Mouse (Mus musculus) neural tube, embryonic 11.5 days (tissue): ENCODE measurements around the gene Lin7b. TPM values are rescaled to one million over a fixed set of nuclear protein-coding genes. Genes with fewer than 3 reads are reported as not detected.

ENCODE experiments used
- ATAC-seq: fragments of 200-750 bp; cut with Nextera tagmentation; 2 replicates; pipeline ENCODE4 v1.8.0; 2017; ENCODE audit warnings: moderate number of reproducible peaks, mild to moderate bottlenecking, moderate TSS enrichment, moderate library complexity; ENCODE audit not compliant: insufficient read depth, low FRiP score, low TSS enrichment
- DNase-seq: peaks from one replicate; pipeline ENCODE4 v3.0.0-alpha.2; 2015; ENCODE audit warnings: low spot score
- H3K27ac ChIP-seq: fragments of 300-500 bp; sonication (generic); 2 replicates; pipeline ENCODE4 v1.5.1; 2014; ENCODE audit warnings: low read depth, mild to moderate bottlenecking, low read length
- H3K27me3 ChIP-seq: fragments of 300-500 bp; sonication (generic); 2 replicates; pipeline ENCODE4 v1.6.1; 2014; ENCODE audit warnings: mild to moderate bottlenecking, low read length, mixed read lengths; ENCODE audit not compliant: control insufficient read depth, insufficient read depth
- H3K36me3 ChIP-seq: fragments of 300-500 bp; sonication (generic); 2 replicates; pipeline ENCODE4 v1.6.1; 2014; ENCODE audit warnings: mild to moderate bottlenecking, low read length, moderate library complexity, mixed read lengths; ENCODE audit not compliant: control insufficient read depth, insufficient read depth
- H3K4me1 ChIP-seq: fragments of 300-500 bp; sonication (generic); 2 replicates; pipeline ENCODE4 v1.6.1; 2014; ENCODE audit warnings: low read length, mixed read lengths; ENCODE audit not compliant: control insufficient read depth, insufficient read depth
- H3K4me2 ChIP-seq: fragments of 300-500 bp; sonication (generic); 2 replicates; pipeline ENCODE4 v1.6.1; 2014; ENCODE audit warnings: low read depth, mild to moderate bottlenecking, moderate library complexity
- H3K4me3 ChIP-seq: fragments of 300-500 bp; sonication (generic); 2 replicates; pipeline ENCODE4 v1.5.1; 2014; ENCODE audit warnings: low read depth, low read length
- H3K9ac ChIP-seq: fragments of 300-500 bp; sonication (generic); 2 replicates; pipeline ENCODE4 v1.6.1; 2014; ENCODE audit warnings: mild to moderate bottlenecking, low read length
- H3K9me3 ChIP-seq: fragments of 300-500 bp; sonication (generic); 2 replicates; pipeline ENCODE4 v1.6.1; 2016; ENCODE audit warnings: low read length; ENCODE audit not compliant: control insufficient read depth
- WGBS: fragments of 180-500 bp; shearing (Covaris S2); extraction: QIAGEN DNeasy Blood & Tissue Kit; methylation state at CpG from one replicate; pipeline ENCODE4 v1.1.7; 2014; 5-methylcytosine and 5-hydroxymethylcytosine counted together
- polyA plus RNA-seq: library from polyadenylated mRNA; unstranded; fragments of >200 nt; fragmentation: Nextera tagmentation; extraction: Ambion mirVana; gene quantifications from 2 replicates; pipeline ENCODE4 v1.2.1, GENCODE M21; 2014

Gene Lin7b
- polyA plus RNA-seq, 1 experiment from 2014 or later = 3.4 TPM

DNA sequence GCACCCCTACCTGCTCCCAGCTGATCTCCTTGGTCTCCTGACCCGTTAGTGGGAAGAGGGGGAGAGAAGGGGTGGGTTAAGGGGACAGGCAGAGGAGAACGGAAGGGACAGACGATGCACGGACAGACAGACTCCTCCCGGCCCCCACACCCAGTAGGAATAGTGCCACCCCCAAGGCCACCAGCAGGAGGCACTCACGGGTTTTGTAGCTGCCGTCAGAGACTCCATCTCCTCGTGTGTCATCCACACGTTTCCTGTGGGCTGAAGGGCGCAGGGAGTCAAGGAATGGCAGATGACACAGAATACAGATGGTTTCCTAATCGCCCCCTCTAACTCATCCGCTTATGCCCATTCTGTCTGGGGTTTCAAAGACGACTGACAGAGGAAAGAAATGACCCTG lies 26.8 kb downstream of the Lin7b start:
- no peak overlapping the region for H3K27ac ChIP-seq
- H3K4me2 ChIP-seq = no peak overlapping the region
- H3K27me3 ChIP-seq = no peaks in the 10 kb centered on the region
- H3K36me3 ChIP-seq = no peaks in the 10 kb centered on the region
- DNase-seq (no peak), ATAC-seq (no peak)
- H3K4me3 ChIP-seq = no peak overlapping the region
- peaks cover 17% of the 10 kb centered on the region for H3K4me1 ChIP-seq
- WGBS = 33% methylated on average over 12 of the region's 13 CpGs
- H3K9ac ChIP-seq = no peak overlapping the region
- H3K9me3 ChIP-seq = no peaks in the 10 kb centered on the region

DNA sequence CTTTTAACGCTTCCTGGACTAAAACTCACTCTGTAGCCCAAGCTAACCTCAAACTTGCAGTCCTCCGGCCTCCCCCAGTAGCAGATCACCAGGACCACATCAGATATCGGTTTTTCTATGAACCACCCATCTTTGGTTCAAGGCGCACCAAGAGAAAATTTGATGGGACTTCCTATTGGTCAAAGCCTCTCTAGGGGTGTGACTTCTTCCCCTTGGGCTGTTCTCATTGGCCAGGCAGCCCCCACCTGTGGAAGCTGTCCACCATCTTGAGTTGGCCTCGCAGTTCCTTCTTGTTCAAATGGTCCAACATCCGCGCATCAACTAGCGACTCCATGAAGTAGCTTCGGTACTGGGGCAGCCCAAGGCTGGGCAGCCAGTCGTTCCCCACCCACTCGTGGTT lies 28.3 kb downstream of the Lin7b start:
- Histone ChIP-seq H3K4me1 (peaks cover 17% of the 10 kb centered on the region), H3K4me3 (no peak overlapping the region), H3K9me3 (no peaks in the 10 kb centered on the region), H3K9ac (no peak overlapping the region), H3K4me2 (no peak overlapping the region), H3K27me3 (peaks cover 6% of the 10 kb centered on the region; the same call in 1 of the 2 replicates), H3K36me3 (no peaks in the 10 kb centered on the region), H3K27ac (no peak overlapping the region)
- no peak for ATAC-seq
- 87% methylated on average over 11 of the region's 11 CpGs for WGBS
- no peak for DNase-seq

DNA sequence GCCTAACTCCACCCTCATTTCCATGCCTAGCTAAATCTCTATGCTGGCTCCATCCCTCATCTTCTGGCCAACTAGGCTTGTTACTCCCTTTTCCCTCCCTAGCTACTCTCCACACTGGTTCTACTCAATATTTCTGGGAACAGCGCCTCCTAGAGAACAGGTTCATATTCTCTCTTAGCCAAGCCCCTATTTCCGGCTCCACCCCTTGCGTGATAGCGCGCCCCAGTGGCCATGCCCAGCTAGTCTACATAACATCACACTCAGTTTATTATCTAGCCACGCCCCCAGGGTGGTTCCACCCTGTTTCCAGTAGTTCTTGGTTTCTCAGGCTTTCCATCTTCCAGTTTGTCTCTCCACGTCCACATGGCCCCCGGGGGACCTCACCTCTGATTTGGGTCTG lies 29.1 kb downstream of the Lin7b start:
- peaks cover 6% of the 10 kb centered on the region; the same call in 1 of the 2 replicates for H3K27me3 ChIP-seq
- no peak for ATAC-seq
- DNase-seq = peak; percentile 76
- H3K9ac ChIP-seq = no peak overlapping the region
- peaks cover 17% of the 10 kb centered on the region for H3K4me1 ChIP-seq
- WGBS = 6% methylated on average over 8 of the region's 8 CpGs
- no peaks in the 10 kb centered on the region for H3K9me3 ChIP-seq
- no peaks in the 10 kb centered on the region for H3K36me3 ChIP-seq
- peak overlapping the region; percentile 90; the same call in 1 of the 2 replicates for H3K4me2 ChIP-seq
- no peak overlapping the region for H3K4me3 ChIP-seq
- no peak overlapping the region for H3K27ac ChIP-seq

DNA sequence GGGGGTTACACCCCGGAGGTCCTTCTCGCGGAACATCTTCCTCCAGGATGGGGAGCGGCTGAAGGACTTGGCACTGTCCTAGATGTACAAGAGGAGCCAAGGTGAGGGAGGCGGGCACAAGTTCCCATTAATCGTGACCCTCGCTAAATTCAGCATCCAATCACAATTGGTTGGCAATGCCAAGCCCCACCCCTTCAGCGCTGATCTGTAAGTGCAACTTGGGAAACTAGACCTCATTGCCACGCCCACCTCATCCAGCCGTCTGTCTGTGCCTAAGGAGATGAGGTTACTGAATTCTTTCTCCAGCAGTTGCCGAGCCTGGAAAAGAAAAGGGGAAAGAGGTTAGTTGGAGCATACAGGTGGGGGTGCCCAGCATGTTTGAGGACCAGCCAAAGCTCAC lies 29.7 kb downstream of the Lin7b start:
- peaks cover 17% of the 10 kb centered on the region for H3K4me1 ChIP-seq
- 0 out of 2 replicates have a peak overlapping the region, but pooled peaks have one; percentile 65 for H3K9ac ChIP-seq
- no peaks in the 10 kb centered on the region for H3K36me3 ChIP-seq
- ATAC-seq = no peak
- peak overlapping the region; percentile 90 for H3K4me2 ChIP-seq
- WGBS = 0% methylated on average over 11 of the region's 11 CpGs
- peaks cover 6% of the 10 kb centered on the region; the same call in 1 of the 2 replicates for H3K27me3 ChIP-seq
- H3K4me3 ChIP-seq = peak overlapping the region; percentile 43
- H3K9me3 ChIP-seq = no peaks in the 10 kb centered on the region
- no peak overlapping the region for H3K27ac ChIP-seq
- DNase-seq = peak; percentile 68

DNA sequence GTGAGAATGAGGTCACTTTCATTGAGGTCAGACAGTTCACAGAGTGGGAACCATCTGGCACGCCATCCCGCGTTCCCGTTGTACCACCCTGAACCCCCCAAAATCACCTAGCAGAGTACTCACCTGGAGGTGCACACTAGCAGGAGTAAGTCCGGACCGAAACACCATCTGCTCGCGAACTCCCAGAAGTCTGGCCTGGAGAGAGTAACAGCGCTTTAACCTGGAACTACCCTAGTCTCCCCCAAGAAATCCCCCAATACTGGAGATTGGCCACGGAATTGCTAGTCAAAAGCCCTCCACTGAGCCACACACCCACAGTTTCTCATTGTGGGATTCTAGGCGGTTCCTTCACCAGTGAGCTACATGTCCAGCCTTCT lies 30.3 kb downstream of the Lin7b start:
- no peak overlapping the region for H3K27ac ChIP-seq
- peaks cover 17% of the 10 kb centered on the region for H3K4me1 ChIP-seq
- H3K36me3 ChIP-seq = no peaks in the 10 kb centered on the region
- H3K9me3 ChIP-seq = no peaks in the 10 kb centered on the region
- WGBS = 1% methylated on average over 11 of the region's 11 CpGs
- H3K4me2 ChIP-seq = peak overlapping the region; percentile 90
- ATAC-seq (no peak), DNase-seq (no peak)
- H3K4me3 ChIP-seq = peak overlapping the region; percentile 43
- H3K27me3 ChIP-seq = peaks cover 6% of the 10 kb centered on the region; the same call in 1 of the 2 replicates
- H3K9ac ChIP-seq = peak overlapping the region; percentile 65

DNA sequence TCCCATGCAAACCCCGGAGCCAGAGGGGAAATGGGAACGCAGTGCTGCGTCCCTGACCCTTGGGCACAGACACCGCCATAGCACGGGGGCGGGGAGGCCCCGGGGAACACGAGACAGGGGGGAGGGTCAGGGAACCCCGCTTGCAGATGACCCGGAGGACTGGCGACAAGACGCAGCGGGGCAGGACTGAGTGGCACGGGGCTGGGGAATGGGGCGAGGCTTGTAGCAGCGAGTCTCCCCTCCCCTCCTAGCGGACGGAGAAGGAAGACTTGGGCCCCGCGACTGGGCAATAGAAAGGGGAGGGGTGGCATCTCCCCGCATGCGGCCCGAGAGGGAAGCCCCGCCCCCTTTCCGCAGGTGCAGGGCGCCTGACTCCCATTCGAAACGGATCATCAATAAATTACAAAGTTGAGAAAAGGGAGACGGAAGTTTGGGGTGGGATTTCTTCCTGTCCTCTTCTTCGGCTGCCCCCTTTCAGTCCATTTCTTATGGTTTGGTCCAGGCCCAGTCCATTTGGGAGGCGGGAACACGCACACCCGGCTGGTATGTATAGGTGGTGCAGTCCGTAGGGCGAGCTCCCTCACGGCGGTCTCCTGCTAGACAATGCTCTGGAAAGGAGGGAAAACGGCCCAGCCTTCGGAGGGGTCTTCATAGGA lies 30.8 kb downstream of the Lin7b start:
- peak overlapping the region; percentile 43 for H3K4me3 ChIP-seq
- H3K4me1 ChIP-seq = peaks cover 20% of the 10 kb centered on the region
- peak; percentile 83 for ATAC-seq
- H3K9me3 ChIP-seq = no peaks in the 10 kb centered on the region
- H3K27ac ChIP-seq = 0 out of 2 replicates have a peak overlapping the region, but pooled peaks have one; percentile 49
- WGBS = 1% methylated on average over 39 of the region's 39 CpGs
- peak; percentile 85 for DNase-seq
- peak overlapping the region; percentile 65 for H3K9ac ChIP-seq
- H3K36me3 ChIP-seq = no peaks in the 10 kb centered on the region
- peaks cover 6% of the 10 kb centered on the region; the same call in 1 of the 2 replicates for H3K27me3 ChIP-seq
- peak overlapping the region; percentile 90 for H3K4me2 ChIP-seq

DNA sequence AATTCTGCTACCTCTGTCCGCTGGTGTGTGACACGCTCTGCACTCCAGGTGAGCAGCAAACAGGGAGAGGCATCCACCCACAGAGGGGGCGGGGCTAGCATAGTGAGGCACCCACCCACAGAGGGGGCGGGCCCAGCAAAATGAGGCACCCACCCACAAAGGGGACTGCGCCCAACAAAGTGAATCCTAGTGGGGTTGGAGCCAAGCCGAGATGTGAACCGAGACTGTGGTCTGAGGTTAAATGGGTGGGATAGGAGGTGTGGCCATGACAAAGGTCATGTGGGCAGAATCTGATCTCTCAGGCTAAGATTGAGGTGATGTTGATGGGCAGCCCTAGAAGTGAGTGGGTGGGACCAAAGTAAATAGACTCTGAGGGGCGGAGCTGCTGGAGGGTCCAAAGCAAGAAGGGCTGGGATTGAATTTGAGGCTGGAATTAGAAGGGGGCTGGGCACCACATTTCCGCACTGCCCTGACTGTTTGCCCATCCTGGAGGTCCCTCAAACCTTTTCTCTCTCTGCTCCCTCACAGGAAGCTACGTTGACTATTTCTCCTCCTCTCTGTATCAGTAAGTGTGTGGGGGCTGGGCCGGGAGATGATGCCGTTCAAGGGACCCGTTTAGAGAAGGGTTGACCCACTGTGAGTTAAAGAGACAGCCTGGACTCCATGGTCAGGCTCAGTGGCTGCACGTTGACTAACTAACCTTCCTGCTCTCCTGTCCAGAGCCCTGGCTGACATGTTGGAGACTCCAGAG lies 32.0 kb downstream of the Lin7b start:
- peaks cover 6% of the 10 kb centered on the region; the same call in 1 of the 2 replicates for H3K27me3 ChIP-seq
- no peak overlapping the region for H3K9ac ChIP-seq
- H3K27ac ChIP-seq = no peak overlapping the region
- no peaks in the 10 kb centered on the region for H3K9me3 ChIP-seq
- H3K4me2 ChIP-seq = peak overlapping the region; percentile 90; the same call in 1 of the 2 replicates
- DNase-seq (no peak), ATAC-seq (no peak)
- 2% methylated on average over 14 of the region's 14 CpGs for WGBS
- H3K4me3 ChIP-seq = no peak overlapping the region
- no peaks in the 10 kb centered on the region for H3K36me3 ChIP-seq
- H3K4me1 ChIP-seq = peaks cover 21% of the 10 kb centered on the region

DNA sequence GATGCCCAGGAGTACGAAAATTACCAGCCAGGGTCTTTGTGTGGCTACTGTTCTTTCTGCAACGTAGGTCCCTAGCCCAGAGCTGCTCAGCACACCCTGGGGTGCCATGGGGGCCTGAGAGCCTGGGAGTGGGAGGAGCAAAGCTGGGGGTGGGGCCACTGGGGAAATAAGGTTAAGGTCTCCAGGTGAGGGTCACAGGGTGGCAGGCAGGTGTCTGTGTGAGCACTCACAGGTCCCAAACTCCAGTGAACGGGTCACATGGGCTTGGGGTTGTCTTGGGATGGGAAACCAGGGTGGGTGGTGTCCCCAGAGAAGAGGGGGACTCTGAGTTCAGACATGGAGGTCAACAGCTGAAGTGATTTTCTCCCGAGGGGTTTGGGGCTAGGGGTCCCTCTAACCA lies 32.9 kb downstream of the Lin7b start:
- Histone ChIP-seq H3K36me3 (no peaks in the 10 kb centered on the region), H3K27me3 (peaks cover 6% of the 10 kb centered on the region; the same call in 1 of the 2 replicates), H3K9me3 (no peaks in the 10 kb centered on the region), H3K4me1 (peaks cover 26% of the 10 kb centered on the region), H3K4me2 (no peak overlapping the region), H3K4me3 (no peak overlapping the region), H3K27ac (no peak overlapping the region), H3K9ac (no peak overlapping the region)
- ATAC-seq = no peak
- WGBS = 9% methylated on average over 4 of the region's 4 CpGs
- no peak for DNase-seq
